In genomic region chr17:32947215-32947914, GRCm38 (mm10) we compare ENCODE assay signal across 8 mouse cellular contexts. TPM values are rescaled to one million over a fixed set of nuclear protein-coding genes. Genes with fewer than 3 reads are reported as not detected.
DNase-seq lines count a peak whose midpoint lies in the region; ATAC-seq and TF ChIP-seq lines count a peak whose summit lies in the region.

Gene Cyp4f13 (minus strand): TSS chr17:32947402.

- WGBS in hindbrain, embryonic 14.5 days, result 43% methylated on average over 12 of the region's 12 CpGs

- no peaks in the 10 kb centered on the region for H3K36me3 ChIP-seq in hindbrain, embryonic 14.5 days (replicated peaks; ENCODE audit: control insufficient read depth, insufficient read depth)

- H3K4me1 ChIP-seq in hindbrain, embryonic 14.5 days (replicated peaks; ENCODE audit: control insufficient read depth, insufficient read depth, low read length), result peaks cover 5% of the 10 kb centered on the region; the same call in 1 of the 2 replicates

- H3K27ac ChIP-seq in hindbrain, embryonic 14.5 days, result 0 out of 2 replicates have a peak within 1 kb of the TSS, but pooled peaks have one; percentile 32

- H3K4me3 ChIP-seq in hindbrain, embryonic 14.5 days (replicated peaks; ENCODE audit: low read length), result peak within 1 kb of the TSS; percentile 43

- POLR2A ChIA-PET in Patski (lab: Charles Lee), result no interaction called here

- CTCF ChIA-PET in Patski (lab: Charles Lee), result interaction anchor here (1.4 kb wide), 1 partner anchor 179 kb away, joined by 3 read pairs; no protein-coding TSS in a partner anchor

- in situ Hi-C loops in Patski (cut with MboI; ENCODE audit: low pct_unique_long_range_greater_than_20kb), result no loop called here

- H3K4me2 ChIP-seq in hindbrain, embryonic 14.5 days (replicated peaks), result peak within 1 kb of the TSS; percentile 67

- no peak for TF ChIP-seq CTCF in Patski (IDR thresholded peaks at IDR 0.05)

- H3K27me3 ChIP-seq in Patski, result no peaks in the 10 kb centered on the region
- H3K27me3 ChIP-seq in hindbrain, embryonic 14.5 days (ENCODE audit: control insufficient read depth, insufficient read depth, low read length), result no peaks in the 10 kb centered on the region

- peak; percentile 97 for ATAC-seq in Patski
- ATAC-seq in hindbrain, embryonic 14.5 days (ENCODE audit: low FRiP score), result peak; percentile 94

- peak within 1 kb of the TSS; percentile 51 for H3K9ac ChIP-seq in hindbrain, embryonic 14.5 days

- H3K9me3 ChIP-seq in hindbrain, embryonic 14.5 days (ENCODE audit: control insufficient read depth, low read length), result no peaks in the 10 kb centered on the region

- DNase-seq in Patski (ENCODE audit: low read depth, low spot score), result peak; percentile 60
- DNase-seq in cerebellum, postnatal 25 days, result peak; percentile 94 to 97
- DNase-seq in frontal cortex, postnatal 25 days (ENCODE audit: low spot score in 2 of 2), result peak; percentile 80 to 92
- peak; percentile 87 for DNase-seq in hindbrain, embryonic 14.5 days (ENCODE audit: low spot score)
- peak; percentile 81 for DNase-seq in left cerebral cortex, adult 11 months (ENCODE audit: low spot score)
- peak; percentile 97 to 99 for DNase-seq in lung, postnatal 4 days
- peak; percentile 84 for DNase-seq in retina, postnatal 7 days (ENCODE audit: low read depth, low spot score)
- DNase-seq in urinary bladder, adult 2 months (ENCODE audit: low spot score), result peak; percentile 90

RNA-seq across cellular contexts. Expression of gene Cyp4f13, which starts in this region (rescaled TPM):
- 33.0 TPM for polyA plus RNA-seq in Patski (2021)
- polyA plus RNA-seq in hindbrain, embryonic 14.5 days (2014; fragmentation: Nextera tagmentation; extraction: Ambion mirVana), result 9.4 and 10.1 TPM in 2 replicates
- polyA plus RNA-seq in urinary bladder, adult 2 months (2012; rRNA removed), result 66.3 and 73.1 TPM in 2 replicates

Comparison
In these comparisons a context has a peak if more than half of its experiments do, and no peak if none do; other contexts are left out.
1. Peak in every context shown above with its lines: DNase-seq, ATAC-seq, H3K4me3 ChIP-seq and H3K27ac ChIP-seq.